Mouse (Mus musculus) C2C12 (cell line): ENCODE measurements at regions not wholly inside any gene's neighbourhood (a gene's known extent, or its start where the extent isn't known, plus 50 kb on each side); places are given as distances from the start of the nearest gene placed in this dataset.

ENCODE experiments used
- CEBPB ChIP-seq: IDR thresholded peaks from one replicate; pipeline ENCODE4 v1.6.1; 2011; ENCODE audit warnings: low read depth, mild to moderate bottlenecking, control low read depth, moderate library complexity
- CTCF ChIP-seq: IDR thresholded peaks from one replicate; pipeline ENCODE4 v1.5.1; 2011; ENCODE audit not compliant: control insufficient read depth, insufficient read depth, insufficient read length
- FOSL1 ChIP-seq: IDR thresholded peaks from one replicate; pipeline ENCODE4 v1.8.0; 2011; ENCODE audit warnings: mild to moderate bottlenecking, low read length; ENCODE audit not compliant: poor library complexity, insufficient read depth, severe bottlenecking
- MAX ChIP-seq: IDR thresholded peaks from one replicate; pipeline ENCODE4 v1.6.1; 2011; ENCODE audit warnings: mild to moderate bottlenecking, control low read depth
- MYOD1 ChIP-seq: IDR thresholded peaks from one replicate; pipeline ENCODE4 v1.6.1; 2011; ENCODE audit warnings: low read depth; ENCODE audit not compliant: control insufficient read depth, insufficient read length
- MYOG ChIP-seq: IDR thresholded peaks from one replicate; pipeline ENCODE4 v1.6.1; 2011; ENCODE audit not compliant: control insufficient read depth, insufficient read length; ENCODE audit errors: extremely low read depth
- USF1 ChIP-seq: IDR thresholded peaks from one replicate; pipeline ENCODE4 v1.6.1; 2011; ENCODE audit warnings: low read depth, mild to moderate bottlenecking, control low read depth, moderate library complexity

- TF ChIP-seq CTCF: no peak
- TF ChIP-seq CEBPB: no peak
- no peak for TF ChIP-seq USF1
- no peak for TF ChIP-seq FOSL1
- TF ChIP-seq MAX: no peak
- no peak for TF ChIP-seq MYOG
- TF ChIP-seq MYOD1: no peak
These were observed 497.5 kb upstream of the Nbea start for GRCm38 (mm10) chr3:56681031-56681430.
